Mouse (Mus musculus) C3H10T1/2 (cell line): ENCODE results near the gene Cdc42ep2. TPM values are rescaled to one million over a fixed set of nuclear protein-coding genes. Genes with fewer than 3 reads are reported as not detected.

Experiments
- polyA plus RNA-seq, 2 experiments: library from polyadenylated mRNA; unstranded; fragments of >200 nt; fragmentation: generic; extraction: Trizol; gene quantifications; one replicate each; pipeline ENCODE4 v1.2.1; 2012; ENCODE audit warnings: missing spikeins in 2 of 2

The Cdc42ep2 gene
- polyA plus RNA-seq, result 10 to 100 TPM; 28.5 to 39.7 TPM

GRCm38 (mm10) chr19:5924713-5925093, at the start of gene Cdc42ep2:
Gene Cdc42ep2, minus strand, starts transcription at chr19:5924816.

GRCm38 (mm10) chr19:5963883-5964562, 39.4 kb upstream of the Cdc42ep2 start, which contains the start of gene Pola2:
Gene Pola2, minus strand, starts transcription at chr19:5964202.

GRCm38 (mm10) chr19:5913007-5913719, 11.5 kb downstream of the Cdc42ep2 start, which contains the start of gene Dpf2:
Gene Dpf2, minus strand, starts transcription at chr19:5913010.

GRCm38 (mm10) chr19:5894002-5894678, 30.5 kb downstream of the Cdc42ep2 start, which contains the start of gene Tigd3:
Gene Tigd3, minus strand, starts transcription at chr19:5894149.

GRCm38 (mm10) chr19:5877618-5878361, 46.8 kb downstream of the Cdc42ep2 start, which contains the start of gene Slc25a45:
Gene Slc25a45, plus strand, starts transcription at chr19:5877808.

GRCm38 (mm10) chr19:5874969-5875480, 49.6 kb downstream of the Cdc42ep2 start, which contains the start of gene Frmd8:
Gene Frmd8, minus strand, starts transcription at chr19:5875274.

Other genes with a start within 250 kb of the Cdc42ep2 start
- gene Map3k11, start 236.1 kb downstream of the Cdc42ep2 start, polyA plus RNA-seq, result 10 to 100 TPM; 11.6 to 19.5 TPM
- gene Pcnx3, start 235.9 kb downstream of the Cdc42ep2 start, polyA plus RNA-seq, result 10 to 100 TPM; 16.2 to 56.0 TPM
- gene Kcnk7, start 220.4 kb downstream of the Cdc42ep2 start, polyA plus RNA-seq, result under 1 TPM; 0.02 to 0.18 TPM
- gene Ehbp1l1, start 198.5 kb downstream of the Cdc42ep2 start, polyA plus RNA-seq, result 10 to 100 TPM; 24.1 to 35.5 TPM
- 100 to 1,000 TPM; 158 to 183 TPM for gene Fam89b, start 195.2 kb downstream of the Cdc42ep2 start, polyA plus RNA-seq
- 100 to 1,000 TPM; 107 to 343 TPM for gene Ltbp3, start 183.9 kb downstream of the Cdc42ep2 start, polyA plus RNA-seq
- gene Scyl1, start 153.4 kb downstream of the Cdc42ep2 start, polyA plus RNA-seq, result 10 to 100 TPM; 46.7 to 81.2 TPM
- 10 to 100 TPM; 22.0 to 31.9 TPM for gene Frmd8, start 49.5 kb downstream of the Cdc42ep2 start, polyA plus RNA-seq
- gene Slc25a45, start 47.0 kb downstream of the Cdc42ep2 start, polyA plus RNA-seq, result 10 to 100 TPM in 1 of 2 experiments, 1 to 10 TPM in 1; 4.8 to 25.6 TPM
- 1 to 10 TPM in 1 of 2 experiments, under 1 TPM in 1; 0.46 to 1.5 TPM for gene Tigd3, start 30.7 kb downstream of the Cdc42ep2 start, polyA plus RNA-seq
- gene Dpf2, start 11.8 kb downstream of the Cdc42ep2 start, polyA plus RNA-seq, result 10 to 100 TPM; 36.2 to 93.5 TPM
- gene Pola2, start 39.4 kb upstream of the Cdc42ep2 start, polyA plus RNA-seq, result 10 to 100 TPM; 33.2 to 41.9 TPM
- gene Slc22a20, start 61.3 kb upstream of the Cdc42ep2 start, polyA plus RNA-seq, result under 1 TPM in 1 of 2 experiments, not detected in 1; 0.05 TPM
- gene Capn1, start 91.1 kb upstream of the Cdc42ep2 start, polyA plus RNA-seq, result 100 to 1,000 TPM in 1 of 2 experiments, 10 to 100 TPM in 1; 54.3 to 106 TPM
- 10 to 100 TPM in 1 of 2 experiments, 1 to 10 TPM in 1; 8.1 to 37.0 TPM for gene Syvn1, start 121.8 kb upstream of the Cdc42ep2 start, polyA plus RNA-seq
- 10 to 100 TPM; 53.0 to 53.6 TPM for gene Mrpl49, start 133.0 kb upstream of the Cdc42ep2 start, polyA plus RNA-seq
- gene Fau, start 133.0 kb upstream of the Cdc42ep2 start, polyA plus RNA-seq, result 1,000 to 10,000 TPM; 3,123 to 6,609 TPM
- 10 to 100 TPM; 47.8 to 81.5 TPM for gene Znhit2, start 136.4 kb upstream of the Cdc42ep2 start, polyA plus RNA-seq
- 10 to 100 TPM; 13.4 to 34.1 TPM for gene Tm7sf2, start 143.6 kb upstream of the Cdc42ep2 start, polyA plus RNA-seq
- gene Vps51, start 152.4 kb upstream of the Cdc42ep2 start, polyA plus RNA-seq, result 10 to 100 TPM; 86.8 to 98.3 TPM
- not detected for gene Tmem262, start 155.2 kb upstream of the Cdc42ep2 start, polyA plus RNA-seq
- gene Gm28374, start 157.4 kb upstream of the Cdc42ep2 start, polyA plus RNA-seq, result 1 to 10 TPM in 1 of 2 experiments, under 1 TPM in 1; 0.12 to 1.5 TPM
- 100 to 1,000 TPM in 1 of 2 experiments, 10 to 100 TPM in 1; 97.2 to 129 TPM for gene Zfpl1, start 160.1 kb upstream of the Cdc42ep2 start, polyA plus RNA-seq
- gene Cdca5, start 160.2 kb upstream of the Cdc42ep2 start, polyA plus RNA-seq, result 10 to 100 TPM; 22.1 to 36.7 TPM
- gene AC131692.1, start 169.6 kb upstream of the Cdc42ep2 start, polyA plus RNA-seq, result under 1 TPM; 0.25 to 0.46 TPM
- gene Naaladl1, start 181.0 kb upstream of the Cdc42ep2 start, polyA plus RNA-seq, result under 1 TPM; 0.07 to 0.28 TPM
- gene Sac3d1, start 193.8 kb upstream of the Cdc42ep2 start, polyA plus RNA-seq, result 10 to 100 TPM; 28.4 to 46.8 TPM
- gene Snx15, start 203.5 kb upstream of the Cdc42ep2 start, polyA plus RNA-seq, result 10 to 100 TPM; 17.1 to 34.0 TPM
- under 1 TPM in 1 of 2 experiments, not detected in 1; 0.14 TPM for gene Batf2, start 216.2 kb upstream of the Cdc42ep2 start, polyA plus RNA-seq
- gene Arl2, start 216.7 kb upstream of the Cdc42ep2 start, polyA plus RNA-seq, result 100 to 1,000 TPM; 112 to 164 TPM